Mouse (Mus musculus) heart, postnatal 0 days (tissue): ENCODE measurements at regions not wholly inside any gene's neighbourhood (a gene's known extent, or its start where the extent isn't known, plus 50 kb on each side); places are given as distances from the start of the nearest gene placed in this dataset.

ENCODE experiments used
- CTCF ChIP-seq: IDR thresholded peaks from 2 replicates; pipeline ENCODE4 v1.5.1; 2016; ENCODE audit warnings: antibody characterized with exemption, control low read depth, low read depth
- EP300 ChIP-seq: IDR thresholded peaks from 2 replicates; pipeline ENCODE4 v1.6.1; 2016; ENCODE audit warnings: antibody characterized with exemption, low read depth

GRCm38 (mm10) chr16:29774949-29775348, 195.8 kb downstream of the Opa1 start:
- no peak for TF ChIP-seq EP300
- TF ChIP-seq CTCF = no peak
